Mouse (Mus musculus) spleen, postnatal 36 days (tissue): ENCODE results near the gene Prkcg.
A peak's percentile ranks its signal among the peaks of the same experiment; 100 is the strongest.

ENCODE experiments used
- DNase-seq, 2 experiments: peaks; one replicate each; pipeline ENCODE4 v3.0.0; 2022; ENCODE audit warnings: low spot score in 2 of 2, mixed read lengths in 1 of 2

The Prkcg gene

GRCm38 (mm10) chr7:3365547-3366279 lies 76.7 kb downstream of the Prkcg start:
- peak in 1 of 2 experiments; percentile 6 for DNase-seq

- no peak for DNase-seq
Measured at GRCm38 (mm10) chr7:3366705-3367516, 77.9 kb downstream of the Prkcg start.

- DNase-seq: no peak
Measured at GRCm38 (mm10) chr7:3367569-3367968, 78.6 kb downstream of the Prkcg start.

GRCm38 (mm10) chr7:3368311-3368710 lies 79.3 kb downstream of the Prkcg start:
- no peak for DNase-seq

GRCm38 (mm10) chr7:3369189-3369588 lies 80.2 kb downstream of the Prkcg start:
- no peak for DNase-seq

GRCm38 (mm10) chr7:3370407-3370806 lies 81.4 kb downstream of the Prkcg start:
- no peak for DNase-seq

GRCm38 (mm10) chr7:3372376-3372775 lies 83.4 kb downstream of the Prkcg start:
- DNase-seq: no peak

- no peak for DNase-seq
Measured at GRCm38 (mm10) chr7:3373754-3374153, 84.8 kb downstream of the Prkcg start.

GRCm38 (mm10) chr7:3376831-3377230 lies 87.9 kb downstream of the Prkcg start:
- DNase-seq: peak in 1 of 2 experiments; percentile 20
